Mouse (Mus musculus): ENCODE results near the gene Dhrs3. TPM values are rescaled to one million over a fixed set of nuclear protein-coding genes. Genes with fewer than 3 reads are reported as not detected.

The Dhrs3 gene
- total and polyA plus RNA-seq, 2 experiments from 2014 or later = 39.0 to 45.0 TPM

GRCm38 (mm10) chr4:144930366-144930765, 37.7 kb downstream of the Dhrs3 start:
- 8% methylated on average over 10 of the region's 10 CpGs for WGBS
- H3K9ac ChIP-seq (replicated peaks; ENCODE audit: low read depth, low read length) = peak overlapping the region; percentile 35; the same call in 1 of the 2 replicates
- H3K4me2 ChIP-seq (ENCODE audit: low read depth, low read length) = 0 out of 2 replicates have a peak overlapping the region, but pooled peaks have one; percentile 14
- peaks cover 26% of the 10 kb centered on the region for H3K4me1 ChIP-seq (ENCODE audit: control insufficient read depth, insufficient read depth)
- no peaks in the 10 kb centered on the region for H3K27me3 ChIP-seq (ENCODE audit: control insufficient read depth, insufficient read depth, low read length)
- peak; percentile 55; the same call in 1 of the 2 replicates for TF ChIP-seq EP300 (IDR thresholded peaks at IDR 0.05; ENCODE audit: low read depth)
- TF ChIP-seq CTCF (IDR thresholded peaks at IDR 0.05; ENCODE audit: low read depth) = no peak
- H3K9me3 ChIP-seq (replicated peaks; ENCODE audit: control insufficient read depth, low read length) = no peaks in the 10 kb centered on the region
- peaks cover 13% of the 10 kb centered on the region; the same call in 1 of the 2 replicates for H3K36me3 ChIP-seq (replicated peaks; ENCODE audit: control insufficient read depth, insufficient read depth, low read length)
- ATAC-seq (ENCODE audit: insufficient read depth, low read depth) = peak; percentile 92
- H3K27ac ChIP-seq (ENCODE audit: low read depth) = peak overlapping the region; percentile 97
- no peak overlapping the region for H3K4me3 ChIP-seq (ENCODE audit: low read depth, low read length)
- peak; percentile 95 for DNase-seq (ENCODE audit: low spot score)

GRCm38 (mm10) chr4:144931167-144931566, 38.5 kb downstream of the Dhrs3 start:
- Histone ChIP-seq H3K27me3 (ENCODE audit: control insufficient read depth, insufficient read depth, low read length) (no peaks in the 10 kb centered on the region), H3K4me1 (ENCODE audit: control insufficient read depth, insufficient read depth) (peaks cover 26% of the 10 kb centered on the region), H3K4me3 (ENCODE audit: low read depth, low read length) (no peak overlapping the region), H3K9ac (replicated peaks; ENCODE audit: low read depth, low read length) (no peak overlapping the region), H3K36me3 (replicated peaks; ENCODE audit: control insufficient read depth, insufficient read depth, low read length) (peaks cover 10% of the 10 kb centered on the region; the same call in 1 of the 2 replicates), H3K4me2 (ENCODE audit: low read depth, low read length) (no peak overlapping the region), H3K27ac (ENCODE audit: low read depth) (peak overlapping the region; percentile 97), H3K9me3 (replicated peaks; ENCODE audit: control insufficient read depth, low read length) (no peaks in the 10 kb centered on the region)
- WGBS = 74% methylated on average over 7 of the region's 7 CpGs
- TF ChIP-seq EP300 (IDR thresholded peaks at IDR 0.05; ENCODE audit: low read depth) (no peak), CTCF (IDR thresholded peaks at IDR 0.05; ENCODE audit: low read depth) (no peak)
- DNase-seq (ENCODE audit: low spot score) = no peak
- no peak for ATAC-seq (ENCODE audit: insufficient read depth, low read depth)

- peaks cover 19% of the 10 kb centered on the region for H3K4me1 ChIP-seq (ENCODE audit: control insufficient read depth, insufficient read depth)
- H3K27ac ChIP-seq (ENCODE audit: low read depth) = no peak overlapping the region
- H3K27me3 ChIP-seq (ENCODE audit: control insufficient read depth, insufficient read depth, low read length) = no peaks in the 10 kb centered on the region
- DNase-seq (ENCODE audit: low spot score) (no peak), ATAC-seq (ENCODE audit: insufficient read depth, low read depth) (no peak)
- no peak for TF ChIP-seq EP300 (IDR thresholded peaks at IDR 0.05; ENCODE audit: low read depth)
- TF ChIP-seq CTCF (IDR thresholded peaks at IDR 0.05; ENCODE audit: low read depth) = no peak
- H3K4me3 ChIP-seq (ENCODE audit: low read depth, low read length) = no peak overlapping the region
- 25% methylated on average over 1 of the region's 1 CpGs for WGBS
- H3K9me3 ChIP-seq (replicated peaks; ENCODE audit: control insufficient read depth, low read length) = no peaks in the 10 kb centered on the region
- H3K4me2 ChIP-seq (ENCODE audit: low read depth, low read length) = no peak overlapping the region
- no peak overlapping the region for H3K9ac ChIP-seq (replicated peaks; ENCODE audit: low read depth, low read length)
- H3K36me3 ChIP-seq (replicated peaks; ENCODE audit: control insufficient read depth, insufficient read depth, low read length) = no peaks in the 10 kb centered on the region
These were observed 41.9 kb downstream of the Dhrs3 start for GRCm38 (mm10) chr4:144934501-144934900.

GRCm38 (mm10) chr4:144936563-144937154, 44.0 kb downstream of the Dhrs3 start:
- no peak overlapping the region for H3K4me3 ChIP-seq (ENCODE audit: low read depth, low read length)
- ATAC-seq (ENCODE audit: insufficient read depth, low read depth) (no peak), DNase-seq (ENCODE audit: low spot score) (no peak)
- no peaks in the 10 kb centered on the region for H3K9me3 ChIP-seq (replicated peaks; ENCODE audit: control insufficient read depth, low read length)
- 86% methylated on average over 3 of the region's 3 CpGs for WGBS
- TF ChIP-seq CTCF (IDR thresholded peaks at IDR 0.05; ENCODE audit: low read depth) = no peak
- TF ChIP-seq EP300 (IDR thresholded peaks at IDR 0.05; ENCODE audit: low read depth) = no peak
- H3K27ac ChIP-seq (ENCODE audit: low read depth) = no peak overlapping the region
- no peak overlapping the region for H3K9ac ChIP-seq (replicated peaks; ENCODE audit: low read depth, low read length)
- H3K4me1 ChIP-seq (ENCODE audit: control insufficient read depth, insufficient read depth) = peaks cover 7% of the 10 kb centered on the region; the same call in 1 of the 2 replicates
- H3K27me3 ChIP-seq (ENCODE audit: control insufficient read depth, insufficient read depth, low read length) = no peaks in the 10 kb centered on the region
- H3K4me2 ChIP-seq (ENCODE audit: low read depth, low read length) = no peak overlapping the region
- H3K36me3 ChIP-seq (replicated peaks; ENCODE audit: control insufficient read depth, insufficient read depth, low read length) = no peaks in the 10 kb centered on the region

GRCm38 (mm10) chr4:144939847-144940411, 47.3 kb downstream of the Dhrs3 start:
- no peak overlapping the region for H3K27ac ChIP-seq (ENCODE audit: low read depth)
- H3K4me3 ChIP-seq (ENCODE audit: low read depth, low read length) = no peak overlapping the region
- H3K9me3 ChIP-seq (replicated peaks; ENCODE audit: control insufficient read depth, low read length) = no peaks in the 10 kb centered on the region
- WGBS = 71% methylated on average over 4 of the region's 4 CpGs
- TF ChIP-seq CTCF (IDR thresholded peaks at IDR 0.05; ENCODE audit: low read depth) (no peak), EP300 (IDR thresholded peaks at IDR 0.05; ENCODE audit: low read depth) (no peak)
- no peak overlapping the region for H3K4me2 ChIP-seq (ENCODE audit: low read depth, low read length)
- no peak overlapping the region; the same call in 1 of the 2 replicates for H3K9ac ChIP-seq (replicated peaks; ENCODE audit: low read depth, low read length)
- H3K27me3 ChIP-seq (ENCODE audit: control insufficient read depth, insufficient read depth, low read length) = no peaks in the 10 kb centered on the region
- H3K36me3 ChIP-seq (replicated peaks; ENCODE audit: control insufficient read depth, insufficient read depth, low read length) = no peaks in the 10 kb centered on the region
- ATAC-seq (ENCODE audit: insufficient read depth, low read depth) (peak; percentile 46; the same call in 1 of the 2 replicates), DNase-seq (ENCODE audit: low spot score) (no peak)
- H3K4me1 ChIP-seq (ENCODE audit: control insufficient read depth, insufficient read depth) = peaks cover 7% of the 10 kb centered on the region; the same call in 1 of the 2 replicates
